Mouse (Mus musculus): ENCODE results near the gene Itih2. TPM values are rescaled to one million over a fixed set of nuclear protein-coding genes. Genes with fewer than 3 reads are reported as not detected.

Gene Itih2
- total and polyA plus RNA-seq, 3 experiments = not detected

DNA sequence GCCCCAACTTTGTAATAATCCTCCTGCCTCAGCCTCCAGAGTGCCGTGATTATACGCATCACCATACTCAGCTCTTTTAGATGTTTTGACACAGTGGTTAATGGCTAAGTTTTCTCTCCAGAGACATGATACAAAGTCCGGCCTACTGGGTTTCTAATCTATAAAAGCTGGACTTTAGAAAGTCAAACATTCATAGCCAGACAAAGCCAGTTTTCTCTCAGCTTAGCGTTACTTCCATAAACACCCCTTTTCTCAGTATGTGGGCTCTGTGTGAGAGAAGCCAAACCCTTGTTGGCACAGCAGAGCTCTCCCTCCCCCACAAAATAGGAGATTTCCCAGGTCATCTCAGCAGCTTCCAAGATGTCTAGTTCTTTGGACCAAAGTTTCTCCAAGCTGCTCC lies 2.6 kb downstream of the Itih2 start:
- TF ChIP-seq KAT2A (conservative IDR thresholded peaks at IDR 0.05; ENCODE audit: low read depth, low read length) = no peak
- no peak for TF ChIP-seq MAX (IDR thresholded peaks at IDR 0.05; ENCODE audit: low read length)
- no peak for TF ChIP-seq MEF2A (IDR thresholded peaks at IDR 0.05; ENCODE audit: extremely low read depth, insufficient replicate concordance, low read depth, low read length, poor library complexity, severe bottlenecking)
- no peak for TF ChIP-seq NRF1 (IDR thresholded peaks at IDR 0.05; ENCODE audit: insufficient read depth, low read depth, low read length, poor library complexity, severe bottlenecking)
- no peak for TF ChIP-seq ZC3H11A (IDR thresholded peaks at IDR 0.05; ENCODE audit: low read depth, low read length)
- TF ChIP-seq JUND (IDR thresholded peaks at IDR 0.05; ENCODE audit: low read depth, low read length) = no peak
- TF ChIP-seq CHD2 (IDR thresholded peaks at IDR 0.05; ENCODE audit: low read length) = no peak
- TF ChIP-seq TAL1 (IDR thresholded peaks at IDR 0.05; ENCODE audit: low read length) = no peak
- TF ChIP-seq GABPA (IDR thresholded peaks at IDR 0.05; ENCODE audit: low read depth, low read length) = no peak
- no peak for TF ChIP-seq NELFE (IDR thresholded peaks at IDR 0.05; ENCODE audit: low read depth, low read length)
- TF ChIP-seq CTCF (IDR thresholded peaks at IDR 0.05 in 2 of 3, conservative IDR thresholded peaks at IDR 0.05 in 1 of 3; ENCODE audit: control insufficient read depth in 1 of 3, insufficient read depth in 1 of 3, low read depth in 2 of 3, low read length in 3 of 3, poor library complexity in 1 of 3, severe bottlenecking in 1 of 3) = no peak
- no peak for TF ChIP-seq RCOR1 (IDR thresholded peaks at IDR 0.05; ENCODE audit: low read depth, low read length)
- TF ChIP-seq TBP (IDR thresholded peaks at IDR 0.05; ENCODE audit: low read depth, low read length) = no peak
- no peak for TF ChIP-seq TCF12 (IDR thresholded peaks at IDR 0.05; ENCODE audit: low read depth, low read length)
- TF ChIP-seq USF2 (IDR thresholded peaks at IDR 0.05; ENCODE audit: borderline replicate concordance in 1 of 2, insufficient read depth in 1 of 2, low read depth in 1 of 2, low read length in 2 of 2) = no peak
- no peak for TF ChIP-seq MAFK (IDR thresholded peaks at IDR 0.05; ENCODE audit: borderline replicate concordance, low read depth, low read length)
- no peak overlapping the region for H3K9ac ChIP-seq (ENCODE audit: control insufficient read depth, low read depth, low read length, poor library complexity, severe bottlenecking)
- no peaks in the 10 kb centered on the region for H3K4me1 ChIP-seq (ENCODE audit: control insufficient read depth in 1 of 2, insufficient read depth in 2 of 2, low read length in 2 of 2)
- no peaks in the 10 kb centered on the region; a peak in 1 of 4 replicates for H3K27me3 ChIP-seq (ENCODE audit: control insufficient read depth in 1 of 2, insufficient read depth in 2 of 2, low read length in 2 of 2)
- H3K27ac ChIP-seq (ENCODE audit: control insufficient read depth, low read depth, low read length) = no peak overlapping the region
- H3K9me3 ChIP-seq (replicated peaks; ENCODE audit: insufficient read depth, low read length) = no peaks in the 10 kb centered on the region
- H3K36me3 ChIP-seq (ENCODE audit: control insufficient read depth in 1 of 2, insufficient read depth in 2 of 2, low read length in 2 of 2) = no peaks in the 10 kb centered on the region
- no peaks in the 10 kb centered on the region for H3K79me2 ChIP-seq (ENCODE audit: control insufficient read depth, insufficient read depth, low read length, poor library complexity)
- no peak for DNase-seq (ENCODE audit: low read depth, low spot score)
- H3K4me3 ChIP-seq (ENCODE audit: control insufficient read depth in 1 of 2, insufficient read depth in 1 of 2, low read depth in 2 of 2, low read length in 2 of 2) = no peak overlapping the region

GRCm38 (mm10) chr2:10127471-10127870 lies 3.7 kb downstream of the Itih2 start:
- DNase-seq (ENCODE audit: low read depth, low spot score) = no peak
- no peak overlapping the region for H3K9ac ChIP-seq (ENCODE audit: control insufficient read depth, low read depth, low read length, poor library complexity, severe bottlenecking)
- H3K4me1 ChIP-seq (ENCODE audit: control insufficient read depth in 1 of 2, insufficient read depth in 2 of 2, low read length in 2 of 2) = no peaks in the 10 kb centered on the region
- no peaks in the 10 kb centered on the region for H3K79me2 ChIP-seq (ENCODE audit: control insufficient read depth, insufficient read depth, low read length, poor library complexity)
- no peaks in the 10 kb centered on the region for H3K9me3 ChIP-seq (replicated peaks; ENCODE audit: insufficient read depth, low read length)
- no peaks in the 10 kb centered on the region for H3K36me3 ChIP-seq (ENCODE audit: control insufficient read depth in 1 of 2, insufficient read depth in 2 of 2, low read length in 2 of 2)
- H3K27ac ChIP-seq (ENCODE audit: control insufficient read depth, low read depth, low read length) = no peak overlapping the region
- no peak overlapping the region for H3K4me3 ChIP-seq (ENCODE audit: control insufficient read depth in 1 of 2, insufficient read depth in 1 of 2, low read depth in 2 of 2, low read length in 2 of 2)
- no peaks in the 10 kb centered on the region; a peak in 1 of 4 replicates for H3K27me3 ChIP-seq (ENCODE audit: control insufficient read depth in 1 of 2, insufficient read depth in 2 of 2, low read length in 2 of 2)
- TF ChIP-seq HCFC1 (IDR thresholded peaks at IDR 0.05; ENCODE audit: low read depth, low read length) (no peak), CHD2 (IDR thresholded peaks at IDR 0.05; ENCODE audit: low read length) (no peak), ZC3H11A (IDR thresholded peaks at IDR 0.05; ENCODE audit: low read depth, low read length) (no peak), EP300 (IDR thresholded peaks at IDR 0.05; ENCODE audit: low read depth in 1 of 2, low read length in 2 of 2) (no peak), UBTF (IDR thresholded peaks at IDR 0.05; ENCODE audit: borderline replicate concordance, insufficient read depth, low read depth, low read length) (no peak), TBP (IDR thresholded peaks at IDR 0.05; ENCODE audit: low read depth, low read length) (no peak), MYB (IDR thresholded peaks at IDR 0.05; ENCODE audit: low read depth, low read length) (no peak), MXI1 (IDR thresholded peaks at IDR 0.05; ENCODE audit: low read depth, low read length) (no peak), USF2 (IDR thresholded peaks at IDR 0.05; ENCODE audit: borderline replicate concordance in 1 of 2, insufficient read depth in 1 of 2, low read depth in 1 of 2, low read length in 2 of 2) (no peak), NRF1 (IDR thresholded peaks at IDR 0.05; ENCODE audit: insufficient read depth, low read depth, low read length, poor library complexity, severe bottlenecking) (no peak), MAFK (IDR thresholded peaks at IDR 0.05; ENCODE audit: borderline replicate concordance, low read depth, low read length) (no peak), NELFE (IDR thresholded peaks at IDR 0.05; ENCODE audit: low read depth, low read length) (no peak), MYC (IDR thresholded peaks at IDR 0.05; ENCODE audit: low read depth, low read length) (no peak), SIN3A (IDR thresholded peaks at IDR 0.05; ENCODE audit: low read length) (no peak), CHD1 (IDR thresholded peaks at IDR 0.05; ENCODE audit: low read depth, low read length) (no peak), ZKSCAN1 (IDR thresholded peaks at IDR 0.05; ENCODE audit: low read depth, low read length) (no peak), ZMIZ1 (IDR thresholded peaks at IDR 0.05; ENCODE audit: low read depth, low read length) (no peak), GABPA (IDR thresholded peaks at IDR 0.05; ENCODE audit: low read depth, low read length) (no peak), KAT2A (conservative IDR thresholded peaks at IDR 0.05; ENCODE audit: low read depth, low read length) (no peak)

Measured in MEL (cell line).